Mouse (Mus musculus) neural tube, embryonic 10.5 days (tissue): ENCODE data around the gene Pik3ap1.

Experiments
- DNase-seq: peaks from one replicate; pipeline ENCODE4 v3.0.0-alpha.2; 2017; ENCODE audit warnings: low spot score; ENCODE audit errors: extremely low spot score

Pik3ap1 gene

DNA sequence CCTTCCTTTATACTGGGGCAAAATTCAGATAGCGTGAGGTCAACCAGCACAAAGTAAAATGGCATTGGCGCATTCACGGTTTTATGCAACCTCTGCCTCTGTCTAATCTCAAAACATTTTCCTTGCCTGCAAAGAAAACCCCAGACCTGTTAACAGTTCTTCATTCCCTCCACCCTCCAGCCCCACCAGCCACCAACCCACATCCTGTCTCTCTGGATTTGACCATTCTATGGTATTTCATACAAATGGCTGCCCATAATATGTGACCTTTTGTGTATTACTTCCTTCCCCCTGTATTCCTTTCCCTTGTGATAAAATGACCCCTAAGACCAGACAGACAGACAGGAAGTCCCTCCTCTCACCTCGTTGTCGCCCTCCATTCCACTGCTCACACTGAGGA, 102.2 kb downstream of the Pik3ap1 start:
- DNase-seq = no peak

DNA sequence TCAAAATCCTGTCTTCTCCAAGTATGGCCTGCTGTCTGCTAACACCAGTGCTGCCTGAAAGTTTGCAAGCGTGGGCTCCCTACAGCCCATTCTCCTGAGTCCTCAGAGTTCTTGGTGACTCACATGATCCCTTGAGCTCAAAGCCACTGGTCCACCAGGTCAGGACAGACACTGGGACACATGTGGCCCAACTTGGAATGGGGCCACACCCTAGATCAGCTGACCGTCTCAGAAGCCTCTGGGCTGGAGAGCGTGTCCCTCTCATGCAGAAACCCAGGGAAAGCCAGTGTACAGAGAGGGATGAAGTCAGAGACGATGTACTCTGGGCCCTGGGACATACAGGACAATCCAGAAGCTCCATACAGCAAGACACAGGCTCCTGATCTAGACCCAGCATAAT, 102.7 kb downstream of the Pik3ap1 start:
- DNase-seq = no peak

DNA sequence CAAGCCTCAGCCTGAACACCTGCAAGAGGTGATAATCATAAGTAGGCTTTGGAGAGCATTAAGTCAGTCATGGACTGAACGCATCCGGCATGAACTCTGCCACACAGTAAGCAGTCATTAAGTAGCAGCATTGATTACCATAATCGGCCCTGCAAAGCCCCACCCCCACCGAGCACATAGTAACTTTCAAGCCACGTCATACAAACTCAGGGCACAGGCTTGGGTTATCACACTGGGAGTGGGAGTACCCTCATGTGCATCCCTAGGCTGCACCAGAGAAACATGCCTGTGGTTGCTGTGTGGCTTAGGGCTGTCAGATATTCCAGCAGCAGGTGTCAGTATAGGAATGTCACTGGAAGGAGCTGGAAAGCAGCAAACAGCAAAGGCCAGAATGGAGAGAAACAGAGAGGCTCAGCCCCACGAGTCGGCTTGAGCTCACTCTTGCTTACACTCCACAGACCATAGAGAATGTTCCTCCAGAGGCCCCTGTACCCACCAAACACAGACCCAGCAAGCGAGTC, 105.1 kb downstream of the Pik3ap1 start:
- no peak for DNase-seq

GRCm38 (mm10) chr19:41278606-41279005, 106.3 kb downstream of the Pik3ap1 start:
- no peak for DNase-seq

DNA sequence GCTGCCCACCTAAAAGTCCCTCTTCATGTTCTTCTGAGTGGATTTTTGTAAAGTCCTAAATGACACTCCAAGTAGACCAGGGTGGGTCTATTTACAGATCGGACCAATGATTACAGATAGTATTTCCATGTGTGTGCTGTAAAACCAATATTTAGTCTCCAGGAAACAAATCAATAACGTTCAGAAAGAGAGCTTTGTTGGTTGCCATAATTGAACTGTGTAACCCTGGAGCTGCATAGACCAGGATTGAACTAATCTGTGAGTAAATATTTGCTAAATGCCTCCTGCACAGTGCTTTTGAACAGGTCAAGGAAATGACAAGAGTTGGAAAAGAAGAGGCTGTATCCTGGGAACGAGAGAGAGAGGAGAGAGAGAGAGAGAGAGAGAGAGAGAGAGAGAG, 109.3 kb downstream of the Pik3ap1 start:
- DNase-seq = no peak

DNA sequence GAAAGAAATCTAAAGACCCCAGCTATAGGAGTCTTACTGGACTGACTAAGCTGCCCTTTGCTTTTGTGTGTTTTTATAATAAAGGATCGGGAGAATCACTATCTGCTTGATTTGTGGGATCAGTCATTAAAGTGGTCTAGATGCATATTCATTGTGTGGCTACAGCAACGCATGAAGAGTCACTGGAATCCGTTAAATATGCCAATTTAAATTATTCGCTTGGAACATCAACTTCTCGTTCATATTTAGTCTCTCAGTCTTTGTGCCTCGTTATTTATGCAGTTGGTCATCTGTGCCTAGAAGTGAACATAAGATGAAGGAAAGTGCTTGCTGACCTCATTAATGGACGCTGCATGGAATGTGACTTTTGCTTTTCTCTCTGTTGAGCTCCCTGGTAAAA, 114.0 kb downstream of the Pik3ap1 start:
- no peak for DNase-seq

DNA sequence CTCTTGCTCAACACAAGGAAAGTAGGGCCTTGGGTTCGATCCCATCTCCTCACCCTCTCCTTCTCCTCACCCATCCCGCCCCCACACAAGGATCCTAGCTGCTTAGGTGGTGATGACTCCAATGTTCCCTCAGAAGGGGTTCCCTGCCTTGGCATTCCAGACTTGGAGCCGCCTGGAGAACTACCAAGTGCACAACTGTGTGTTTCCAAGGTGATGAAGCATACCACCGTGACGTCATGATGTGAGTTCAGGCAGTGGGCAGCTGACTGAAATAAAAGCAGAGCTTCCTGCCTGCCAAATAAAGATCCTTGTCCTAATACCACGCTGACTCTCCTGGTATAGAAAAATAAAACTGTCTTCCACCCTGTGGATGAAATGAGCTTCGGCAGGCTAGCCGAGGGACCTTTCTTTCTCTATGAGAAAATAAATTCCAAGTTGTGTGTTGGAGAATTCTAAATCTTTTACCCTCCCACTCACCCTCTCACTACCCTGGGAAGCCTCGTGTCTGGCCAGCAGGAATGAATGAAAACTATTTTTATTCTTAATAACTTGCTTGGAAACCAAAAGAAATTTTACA, 114.7 kb downstream of the Pik3ap1 start:
- no peak for DNase-seq

DNA sequence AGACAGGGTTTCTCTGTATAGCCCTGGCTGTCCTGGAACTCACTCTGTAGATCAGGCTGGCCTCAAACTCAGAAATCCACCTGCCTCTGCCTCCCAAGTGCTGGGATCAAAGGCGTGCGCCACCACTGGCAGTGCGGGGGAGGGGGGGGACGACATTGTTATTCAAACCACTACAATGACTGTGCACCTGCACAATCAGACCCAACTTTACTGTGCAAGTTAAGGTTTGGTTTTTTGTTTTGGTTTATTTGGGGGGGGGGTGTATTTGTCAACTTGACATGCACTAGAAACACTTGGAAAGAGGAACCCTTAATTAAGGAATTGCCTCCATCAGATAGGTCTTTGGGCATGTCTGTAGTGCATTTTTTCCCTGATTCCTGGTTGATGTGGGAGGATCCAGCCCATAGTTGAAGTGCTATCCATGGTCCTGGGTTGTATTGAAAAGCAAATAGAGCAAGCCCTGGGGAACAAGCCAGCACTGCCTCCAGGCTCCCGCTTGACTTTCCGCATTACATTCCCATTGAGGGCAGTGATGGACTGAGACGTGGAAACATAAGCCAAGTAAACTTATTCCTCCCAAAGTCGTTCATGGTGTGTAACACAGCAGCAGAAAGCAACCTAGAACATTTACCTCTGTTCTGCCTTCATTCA, 118.5 kb downstream of the Pik3ap1 start:
- DNase-seq = no peak

- DNase-seq = peak; percentile 21
These were observed 120.5 kb downstream of the Pik3ap1 start for GRCm38 (mm10) chr19:41264331-41264799.

GRCm38 (mm10) chr19:41263630-41264295, 121.1 kb downstream of the Pik3ap1 start, which contains the start of gene Tm9sf3:
Tm9sf3 (minus strand) TSS chr19:41263997.
- DNase-seq = peak; percentile 89

DNA sequence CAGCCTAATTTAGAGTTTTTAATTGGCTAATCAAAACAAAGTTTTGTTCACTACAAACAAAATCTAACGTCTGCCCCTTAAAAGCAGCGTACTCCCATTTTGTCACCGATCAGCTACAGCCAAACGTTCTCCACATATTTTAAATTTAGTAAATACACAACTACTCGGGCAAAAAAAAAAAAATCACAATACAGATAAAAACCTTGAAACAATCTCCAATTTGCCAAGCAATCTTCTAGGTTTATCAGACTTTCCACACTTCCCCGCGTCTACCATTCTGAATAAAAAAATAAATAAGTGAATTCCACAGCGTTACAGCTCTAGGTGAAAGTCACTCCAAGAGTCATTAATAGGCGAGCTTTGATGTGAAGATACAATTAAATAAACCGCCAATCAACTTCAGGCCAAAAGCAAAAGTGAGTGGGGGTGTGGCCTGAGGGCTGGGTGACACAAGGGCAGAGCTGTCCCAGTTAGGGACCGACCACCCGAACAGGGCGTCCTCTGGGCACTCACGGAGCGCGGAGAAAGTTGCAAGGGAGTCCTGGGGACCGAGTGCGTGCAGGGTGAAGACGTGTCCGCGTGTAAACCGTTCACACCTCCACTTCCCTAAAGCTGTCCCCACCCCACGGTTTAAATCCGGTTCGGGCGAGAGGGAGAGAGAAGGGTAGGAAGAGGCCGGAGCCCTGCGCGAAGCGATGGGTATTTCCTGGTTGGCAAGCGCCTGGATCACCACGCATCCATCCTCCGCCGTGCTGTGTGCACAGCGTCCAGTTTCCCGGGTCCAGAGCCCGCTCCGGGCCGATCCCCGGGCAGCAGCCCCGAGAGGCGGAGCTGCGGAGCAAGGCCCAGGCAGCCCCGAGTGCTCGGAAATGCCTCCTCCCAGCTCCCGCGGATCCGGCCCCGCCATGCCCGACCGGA, 121.9 kb downstream of the Pik3ap1 start:
- peak; percentile 79 for DNase-seq

DNA sequence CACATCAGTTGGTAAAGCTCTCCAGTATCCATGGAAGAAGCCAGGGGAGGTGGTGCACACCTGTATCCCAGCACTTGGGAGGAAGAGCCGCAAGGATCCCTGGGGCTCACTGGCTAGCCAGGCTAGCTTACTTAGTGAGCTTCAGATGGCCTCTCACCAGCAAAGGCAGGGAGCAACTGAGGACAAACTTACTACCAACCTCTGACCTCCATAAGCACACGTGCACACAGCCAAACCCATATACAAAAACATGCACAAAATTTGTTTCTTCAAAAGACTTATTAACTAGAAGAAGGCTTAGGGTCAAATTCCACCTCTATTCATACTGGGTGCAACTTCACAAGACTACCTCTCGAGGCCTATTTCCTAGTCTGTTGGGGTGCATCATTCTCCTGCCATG, 124.2 kb downstream of the Pik3ap1 start:
- DNase-seq = no peak

GRCm38 (mm10) chr19:41259256-41259655, 125.6 kb downstream of the Pik3ap1 start:
- no peak for DNase-seq

DNA sequence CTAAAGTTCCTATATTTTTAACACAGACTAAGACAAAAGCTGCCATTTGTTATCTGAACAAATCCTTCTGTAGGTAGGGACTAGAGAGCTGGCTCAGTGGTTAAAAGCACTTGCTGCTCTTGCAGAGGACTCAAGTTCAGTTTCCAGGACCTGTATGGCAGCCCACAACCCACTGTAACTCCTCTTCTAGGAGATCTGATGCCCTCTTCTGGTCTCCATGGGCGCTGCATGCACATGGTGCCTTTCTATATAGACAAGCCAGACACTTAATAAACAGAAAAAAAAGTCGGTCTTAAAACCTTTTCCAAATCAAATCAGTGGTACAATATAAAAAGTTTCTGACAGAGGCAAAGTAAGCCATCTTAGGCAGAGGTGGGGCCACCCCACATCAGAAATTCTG, 126.2 kb downstream of the Pik3ap1 start:
- DNase-seq = peak; percentile 36

GRCm38 (mm10) chr19:41254584-41254983, 130.3 kb downstream of the Pik3ap1 start:
- DNase-seq = no peak

DNA sequence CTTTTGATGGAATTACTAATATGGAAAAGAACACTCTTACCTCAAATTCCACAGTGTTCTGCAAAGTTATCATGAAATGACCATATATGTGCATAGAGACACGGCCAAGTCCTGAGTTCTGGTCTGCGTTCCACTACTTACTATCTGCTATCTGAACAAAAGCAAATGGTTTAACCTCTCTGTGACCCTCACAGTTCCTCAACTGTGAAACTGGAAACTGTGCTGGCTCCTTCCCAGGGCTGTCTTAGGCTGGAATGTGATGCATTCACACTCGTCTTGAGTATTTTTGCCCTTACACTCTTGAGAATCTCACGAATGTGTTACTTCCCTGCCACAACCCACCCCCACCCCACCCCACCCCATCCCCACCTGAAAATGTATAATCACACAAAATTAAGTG, 135.9 kb downstream of the Pik3ap1 start:
- no peak for DNase-seq

- DNase-seq = no peak
These were observed 136.6 kb downstream of the Pik3ap1 start for GRCm38 (mm10) chr19:41248271-41248670.

DNA sequence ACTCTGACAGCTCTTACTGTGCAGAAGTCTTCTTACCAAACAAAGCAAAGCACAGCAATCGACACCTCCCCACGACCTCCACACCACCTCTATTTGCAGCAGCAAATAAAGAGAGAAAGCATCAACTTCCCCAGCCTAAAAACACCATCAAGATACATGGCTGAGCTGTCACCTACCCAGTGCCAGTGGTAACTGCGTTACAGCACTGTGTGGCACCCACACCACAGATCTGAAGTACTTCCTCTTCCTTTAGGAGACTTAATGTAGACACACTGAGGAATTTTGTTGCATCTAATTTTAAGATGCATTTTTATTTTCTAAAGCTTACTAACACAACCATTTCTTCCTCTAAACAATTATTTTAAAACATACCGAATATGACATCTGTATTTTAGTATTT, 138.6 kb downstream of the Pik3ap1 start:
- DNase-seq = no peak

DNA sequence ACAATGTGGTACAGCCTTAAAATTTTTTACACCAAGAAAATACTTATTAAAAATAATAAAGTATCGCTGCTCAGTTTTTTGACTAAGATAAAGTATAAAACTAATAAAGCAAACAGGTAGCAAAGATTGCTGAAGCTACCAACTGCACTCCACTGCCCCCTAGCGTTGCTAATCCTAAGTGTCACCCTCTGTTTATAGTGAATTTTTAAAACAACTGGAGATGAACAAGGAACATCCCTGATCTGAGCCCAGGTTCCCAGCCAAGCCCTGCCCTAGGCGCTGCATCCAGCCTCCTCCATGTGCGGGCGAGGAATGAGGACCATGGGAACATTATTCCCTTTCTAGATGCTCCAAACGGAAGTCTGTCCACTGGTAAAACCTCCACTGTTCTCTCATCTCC, 140.3 kb downstream of the Pik3ap1 start:
- DNase-seq = peak; percentile 32

DNA sequence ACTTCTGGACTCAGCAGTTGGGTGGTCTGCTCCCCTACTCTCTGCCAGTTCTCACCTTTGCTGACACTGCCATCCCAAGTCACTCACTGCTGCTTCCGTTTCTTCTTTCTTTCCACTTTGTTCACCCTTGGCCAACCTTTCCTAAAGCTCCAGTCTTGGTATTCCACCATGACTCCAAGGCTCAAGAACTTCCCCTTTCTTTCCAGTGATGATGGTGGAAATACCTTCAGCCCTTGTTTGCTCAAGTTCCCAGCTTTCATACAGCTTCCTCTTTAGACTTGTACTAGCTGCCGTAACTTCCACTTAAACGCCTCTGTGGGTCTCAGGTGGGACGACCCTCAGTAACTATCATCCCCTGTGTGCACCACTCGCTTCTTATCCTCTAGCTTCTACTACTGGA, 142.9 kb downstream of the Pik3ap1 start:
- no peak for DNase-seq

DNA sequence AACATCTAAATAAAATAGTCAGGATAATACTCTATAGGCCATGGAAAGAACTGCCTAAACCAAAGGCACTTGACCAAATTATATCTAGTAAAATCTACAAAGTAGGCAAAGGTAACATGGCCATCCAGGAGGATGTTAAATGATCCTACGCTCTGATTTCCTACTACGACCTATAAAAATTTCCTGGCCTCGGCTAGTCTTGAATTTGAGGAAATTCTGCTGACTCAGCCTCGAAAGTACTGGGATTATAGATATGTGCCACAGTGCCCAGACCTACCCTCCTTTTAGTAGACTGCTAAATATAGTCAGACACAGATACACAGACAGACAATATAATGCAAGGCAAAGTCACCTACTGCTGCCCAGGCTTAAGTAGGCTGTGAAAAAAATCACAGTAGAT, 151.2 kb downstream of the Pik3ap1 start:
- no peak for DNase-seq
